Mouse (Mus musculus) ovary, postnatal 36 days (tissue): ENCODE measurements around the gene Ripply3.

Experiments used
- DNase-seq: peaks from one replicate; pipeline ENCODE4 v3.0.0; 2022; ENCODE audit warnings: low spot score, mixed read lengths

The Ripply3 gene

GRCm38 (mm10) chr16:94358091-94358490 is 29.9 kb downstream of the Ripply3 start:
- no peak for DNase-seq

GRCm38 (mm10) chr16:94360578-94361350 is 32.5 kb downstream of the Ripply3 start:
- DNase-seq = no peak

DNA sequence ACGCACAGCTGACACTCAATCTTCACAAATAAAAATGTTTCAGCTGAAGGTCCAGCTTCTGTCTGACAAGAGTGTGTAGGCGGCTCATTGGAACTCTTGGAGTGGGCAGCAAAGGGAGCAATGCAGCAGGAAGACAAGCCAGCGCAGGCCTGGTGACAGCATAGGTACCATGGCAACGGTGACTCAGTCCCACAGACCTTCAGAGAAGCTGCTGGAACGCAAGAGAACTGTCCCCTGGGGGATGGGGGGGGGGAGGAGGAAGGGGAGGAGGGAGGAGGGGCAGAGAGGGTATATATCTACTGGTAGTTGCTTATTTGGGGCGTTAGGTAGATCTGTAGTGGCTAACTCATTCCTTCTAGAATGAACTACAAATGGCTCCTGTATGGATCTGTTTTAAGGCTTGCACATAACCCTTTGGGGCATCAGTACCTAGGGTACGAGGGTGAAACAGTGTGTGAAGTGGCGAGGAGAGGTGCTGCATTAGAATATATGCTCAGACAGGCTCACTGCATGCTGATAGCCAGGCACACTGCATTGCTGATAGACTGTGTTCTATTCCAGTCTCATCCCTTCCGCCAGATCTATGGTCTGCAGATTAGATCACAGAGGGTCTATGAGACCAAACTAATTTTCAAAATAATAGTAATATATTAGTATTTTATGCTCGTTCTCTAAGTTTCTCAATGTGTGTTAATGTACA is 34.1 kb downstream of the Ripply3 start:
- peak; percentile 35 for DNase-seq

GRCm38 (mm10) chr16:94363814-94364213 is 35.6 kb downstream of the Ripply3 start:
- no peak for DNase-seq

GRCm38 (mm10) chr16:94365435-94365834 is 37.2 kb downstream of the Ripply3 start:
- DNase-seq = no peak

- DNase-seq = no peak
These were observed 41.5 kb downstream of the Ripply3 start for GRCm38 (mm10) chr16:94369596-94370172.

DNA sequence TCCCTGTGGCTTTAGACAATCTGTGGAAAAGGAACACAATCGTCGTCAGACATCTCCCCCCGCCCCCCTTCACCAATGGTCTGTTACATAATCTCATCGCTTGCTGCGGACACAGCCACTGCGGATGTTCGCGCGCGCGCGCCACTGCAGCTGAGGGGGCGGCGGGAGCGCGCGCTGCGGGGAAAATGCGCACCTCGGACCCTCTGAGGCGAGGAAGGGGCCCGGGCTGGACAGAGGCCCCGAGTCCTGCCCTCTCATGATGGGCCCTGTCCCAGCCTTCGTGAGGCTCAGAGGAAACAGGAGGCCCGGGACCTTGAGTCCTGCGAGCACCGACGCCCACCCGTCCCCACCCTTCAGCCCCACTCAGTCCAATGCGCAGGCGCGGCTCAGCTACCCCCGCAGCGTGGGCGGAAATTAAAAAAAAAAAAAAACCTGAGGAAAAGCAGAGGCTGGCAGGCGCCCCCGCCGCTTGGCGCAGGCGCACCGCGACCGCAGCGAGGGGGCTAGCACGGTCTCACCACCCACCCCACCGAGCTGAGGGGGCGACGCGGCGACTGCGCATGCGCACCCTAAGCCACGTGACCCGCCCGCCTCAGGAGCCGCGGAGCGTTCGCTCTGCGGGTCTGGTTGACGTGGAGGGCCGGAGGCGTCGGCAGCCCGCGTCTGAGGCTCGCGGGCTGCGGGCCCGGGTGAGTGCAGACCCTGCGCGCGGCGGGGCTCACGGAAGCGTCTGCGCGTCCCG is 42.1 kb downstream of the Ripply3 start, which contains the start of gene Ttc3:
TSS of gene Ttc3 (plus strand) at position 446 of the 742 bp plus-strand sequence.
- DNase-seq = peak; percentile 96

DNA sequence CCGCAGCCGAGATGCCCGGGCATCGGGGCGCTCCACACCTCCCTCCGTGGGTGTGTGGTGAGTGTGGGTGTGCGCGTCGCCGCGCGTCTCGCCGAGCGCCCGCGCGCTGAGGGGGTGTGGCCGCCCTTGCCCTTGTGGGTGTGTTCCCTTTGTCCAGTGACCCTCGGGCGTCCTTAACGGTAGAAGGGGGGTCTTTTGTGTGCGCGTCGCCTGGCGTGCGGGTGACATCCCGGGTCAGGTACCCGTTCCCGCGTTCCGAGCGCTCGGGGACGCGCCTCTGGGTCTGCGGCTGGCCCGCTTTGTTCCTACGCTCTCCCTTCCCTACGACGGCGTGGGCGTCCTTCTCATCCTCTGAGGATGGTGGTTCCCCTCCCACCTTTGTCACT is 42.7 kb downstream of the Ripply3 start:
- no peak for DNase-seq

DNA sequence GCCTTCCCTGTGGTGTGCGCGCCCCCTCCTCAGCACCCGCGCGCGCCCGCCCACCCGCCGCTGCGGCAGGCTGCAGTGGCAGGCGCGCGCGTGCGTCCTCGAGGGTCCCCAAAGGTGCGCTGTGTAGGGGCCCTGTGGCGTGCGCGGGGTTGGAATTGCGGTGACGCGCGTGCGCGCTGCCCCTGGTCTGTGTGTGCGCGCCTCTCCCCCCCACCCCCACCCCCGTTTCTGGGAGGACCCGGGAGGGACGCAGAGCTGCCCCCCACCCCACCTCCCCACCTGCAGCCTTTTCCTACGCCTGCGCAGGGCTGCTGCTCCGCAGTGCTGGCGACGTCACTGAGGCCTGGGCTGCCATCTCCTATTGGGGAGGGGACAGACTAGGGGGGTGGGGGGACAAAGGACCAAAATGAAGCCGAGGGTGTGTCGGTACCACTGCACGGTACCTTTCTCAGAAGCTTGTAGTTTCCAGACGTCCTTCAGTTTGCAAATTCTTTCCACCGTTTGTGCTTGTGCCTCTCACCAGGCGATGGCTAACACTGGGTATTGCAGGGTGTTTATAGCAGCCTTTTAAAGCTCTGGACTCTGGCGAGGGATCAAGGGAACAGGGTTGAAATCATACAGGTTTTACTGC is 43.2 kb downstream of the Ripply3 start, which contains the start of gene Pigp:
TSS of gene Pigp (minus strand) at position 542 of the 631 bp plus-strand sequence.
- DNase-seq = peak; percentile 56

- DNase-seq = no peak
These were observed 51.2 kb downstream of the Ripply3 start for GRCm38 (mm10) chr16:94379386-94379785.

DNA sequence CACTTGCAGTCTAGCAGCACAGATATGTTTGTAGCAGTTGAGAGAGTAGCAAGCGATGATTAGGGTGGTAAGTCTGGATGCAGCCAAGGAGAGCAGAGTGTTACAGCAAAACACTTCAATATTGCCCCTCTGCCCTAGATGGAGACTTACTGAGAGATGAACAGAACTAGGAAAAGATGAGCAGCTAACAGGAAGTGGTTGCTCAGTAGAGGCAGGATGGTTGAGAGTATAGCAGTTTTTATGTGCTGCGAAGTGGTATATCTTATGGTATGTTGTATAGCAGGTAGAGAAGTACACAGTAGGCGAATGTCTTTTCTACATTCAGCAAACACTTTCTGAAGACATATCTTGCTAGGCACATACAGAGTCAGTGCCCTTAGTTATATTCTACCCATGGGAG is 55.1 kb downstream of the Ripply3 start:
- no peak for DNase-seq
